Mouse (Mus musculus): ENCODE measurements around the gene Noxa1.

Noxa1 gene

DNA sequence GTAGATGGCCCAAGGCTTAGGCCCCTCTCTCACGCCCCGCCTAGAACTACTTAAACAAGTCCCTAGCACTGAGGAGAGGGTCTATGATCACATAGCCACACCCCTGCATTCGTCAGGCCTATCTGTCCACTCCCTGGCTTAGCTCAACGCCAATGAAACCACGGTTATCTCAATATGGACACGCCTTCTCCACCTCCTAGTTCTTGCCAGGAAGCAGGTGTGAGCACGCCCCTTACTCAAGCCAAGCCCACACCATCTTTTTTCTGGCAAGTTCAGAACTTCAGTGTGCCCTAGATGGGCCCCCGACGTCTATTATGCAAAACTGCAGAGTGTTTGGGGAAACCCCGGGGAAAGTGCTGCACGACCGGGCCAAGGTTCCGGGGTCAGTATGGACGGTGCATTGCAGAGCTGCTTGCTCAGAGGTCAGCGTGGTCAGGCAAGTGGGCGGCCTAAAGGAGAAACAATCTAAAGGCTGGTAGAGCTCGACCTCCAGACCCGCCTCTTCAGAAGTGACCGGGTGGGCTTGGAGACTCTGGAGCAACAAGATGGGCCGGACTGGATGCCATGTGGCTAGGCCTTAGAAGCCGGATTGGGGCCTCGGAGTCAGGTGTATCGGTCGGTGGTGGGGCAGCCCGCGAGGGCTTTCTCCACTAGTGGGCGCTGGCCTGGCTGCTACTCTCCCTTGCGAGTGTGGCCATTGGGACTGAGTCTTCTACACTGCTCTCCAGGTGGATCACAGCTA lies at the start of gene Noxa1:
Noxa1 (minus strand) TSS at position 41 of the 742 bp plus-strand sequence.
- no peak for DNase-seq (ENCODE audit: low spot score)

GRCm38 (mm10) chr2:25141921-25142320 lies 47.0 kb upstream of the Noxa1 start:
- no peak for DNase-seq (ENCODE audit: low spot score)

GRCm38 (mm10) chr2:25141185-25141584 lies 46.2 kb upstream of the Noxa1 start:
- no peak for DNase-seq (ENCODE audit: low spot score)

DNA sequence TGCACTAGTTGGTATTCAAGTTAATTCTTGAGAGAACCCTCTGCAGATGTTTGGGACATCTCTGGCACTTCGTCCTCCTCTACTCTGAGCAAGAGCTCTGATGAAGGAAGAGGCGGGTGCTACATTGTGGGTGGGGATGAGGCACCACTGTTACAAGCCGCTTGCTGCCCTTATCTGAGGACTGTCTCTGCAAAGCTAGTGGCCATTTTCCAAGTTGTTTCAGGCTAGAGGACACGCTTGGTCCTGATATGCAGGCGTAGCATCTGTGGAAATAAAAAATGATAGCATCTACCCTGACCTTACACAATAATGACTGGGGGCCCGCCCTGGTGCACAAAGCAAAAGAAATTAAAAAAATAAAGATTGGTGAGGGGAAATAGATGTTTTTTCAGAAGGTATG lies 42.9 kb upstream of the Noxa1 start:
- no peak for DNase-seq (ENCODE audit: low spot score)

DNA sequence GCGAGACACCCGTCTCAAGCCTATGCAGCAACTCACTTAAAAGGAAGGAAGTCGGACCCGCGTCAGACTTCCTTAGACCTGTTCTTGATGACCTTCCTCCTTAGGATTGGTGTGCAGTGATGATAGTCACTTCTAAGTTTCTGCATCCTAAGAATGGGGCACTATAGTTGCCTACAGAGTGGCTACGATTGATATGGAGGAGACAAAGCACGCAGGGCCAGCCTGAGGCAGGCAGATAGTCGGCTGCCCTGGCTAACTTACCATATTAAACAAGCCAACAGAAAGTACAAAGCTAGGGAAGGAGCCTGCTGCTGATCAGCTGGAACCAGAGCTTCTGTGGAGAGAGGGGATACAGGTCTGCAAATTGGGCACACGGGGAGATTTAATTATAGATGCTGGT lies 36.7 kb upstream of the Noxa1 start:
- DNase-seq (ENCODE audit: low spot score) = no peak

DNA sequence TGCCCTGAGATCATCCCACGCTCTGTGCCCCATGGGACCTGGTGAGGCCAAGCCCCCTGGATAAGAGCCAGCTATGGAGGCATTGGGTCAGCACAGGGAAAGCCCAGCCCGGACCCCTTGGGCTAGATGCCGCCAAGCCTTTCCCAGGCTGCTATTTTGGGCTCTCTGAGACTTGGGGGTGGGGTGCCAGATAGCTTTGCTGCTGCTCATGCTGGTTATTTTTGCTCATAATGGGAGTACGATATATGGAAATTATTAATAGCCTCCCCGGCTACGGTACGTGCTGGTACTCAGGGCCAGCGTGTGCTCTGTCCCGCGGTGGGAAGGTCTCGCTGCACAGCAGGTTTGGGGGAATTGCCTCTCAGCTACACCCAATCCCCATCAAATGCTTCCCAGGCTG lies 33.1 kb upstream of the Noxa1 start:
- no peak for DNase-seq (ENCODE audit: low spot score)

DNA sequence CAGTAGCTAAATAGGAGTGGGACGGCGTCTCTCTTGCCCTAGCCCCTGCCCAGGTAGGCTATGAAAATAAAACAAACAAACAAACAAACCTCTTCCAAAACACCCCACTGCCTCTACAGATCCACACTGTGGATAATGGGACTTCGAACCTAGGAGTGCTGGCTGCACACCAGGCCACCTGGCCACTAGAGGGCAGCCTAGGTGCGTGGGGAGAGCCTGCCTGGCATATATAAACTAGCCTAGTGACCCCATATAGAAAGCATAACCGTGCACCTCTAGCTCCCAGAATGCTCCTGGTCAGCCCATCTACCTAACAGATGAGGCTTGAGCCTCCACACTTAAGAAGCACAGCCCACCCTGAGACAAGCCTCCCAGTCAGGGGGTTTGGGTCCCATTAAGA lies 32.3 kb upstream of the Noxa1 start:
- DNase-seq (ENCODE audit: low spot score) = peak; percentile 61

DNA sequence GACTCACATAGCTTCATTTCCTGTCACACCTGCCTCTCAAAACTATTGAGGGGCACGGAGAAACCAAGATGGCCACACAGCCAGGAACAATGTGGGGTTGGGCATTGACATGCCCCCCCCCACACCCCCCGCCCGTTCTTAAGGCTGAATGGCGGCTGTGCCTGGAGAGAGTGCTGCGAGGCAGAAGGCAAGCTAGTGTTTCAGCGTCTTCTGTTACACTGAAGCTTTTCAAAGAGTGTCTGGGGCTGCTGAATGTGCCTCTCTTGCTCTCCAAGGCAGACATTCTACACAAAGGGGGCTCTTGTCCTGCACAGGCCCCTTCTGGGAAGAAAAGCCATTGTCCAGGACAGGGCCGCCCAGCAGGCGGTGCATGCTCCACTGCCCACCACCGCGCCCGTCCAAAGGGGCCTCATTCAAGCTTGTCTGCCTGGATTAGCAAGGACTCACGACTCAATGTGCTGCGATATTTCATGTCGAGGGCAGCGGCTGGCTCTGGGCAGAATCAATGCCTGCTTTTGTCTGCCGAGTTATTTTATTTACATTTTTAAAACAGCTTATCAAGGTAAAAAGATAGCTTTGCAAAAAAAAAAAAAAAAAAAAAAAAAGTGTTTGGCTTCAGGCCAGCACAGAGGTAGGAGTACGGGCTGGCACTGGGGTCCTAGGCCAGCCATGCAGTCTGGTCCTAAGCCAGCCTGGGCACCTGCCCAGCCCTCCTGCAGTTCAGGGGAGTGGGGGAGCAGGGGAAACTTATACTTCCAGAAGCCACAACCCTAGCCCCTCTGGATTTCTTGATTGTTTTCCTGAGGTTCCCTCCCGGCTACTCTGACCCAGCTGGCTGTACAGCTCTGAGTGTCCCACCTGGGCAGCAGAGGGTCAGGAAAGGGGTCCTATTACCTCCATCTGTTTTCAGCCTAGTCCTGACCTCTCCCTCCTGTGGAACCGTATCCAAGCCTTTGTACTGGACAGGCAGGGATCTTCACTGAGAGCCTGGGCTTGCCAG lies 31.4 kb upstream of the Noxa1 start:
- DNase-seq (ENCODE audit: low spot score) = no peak

DNA sequence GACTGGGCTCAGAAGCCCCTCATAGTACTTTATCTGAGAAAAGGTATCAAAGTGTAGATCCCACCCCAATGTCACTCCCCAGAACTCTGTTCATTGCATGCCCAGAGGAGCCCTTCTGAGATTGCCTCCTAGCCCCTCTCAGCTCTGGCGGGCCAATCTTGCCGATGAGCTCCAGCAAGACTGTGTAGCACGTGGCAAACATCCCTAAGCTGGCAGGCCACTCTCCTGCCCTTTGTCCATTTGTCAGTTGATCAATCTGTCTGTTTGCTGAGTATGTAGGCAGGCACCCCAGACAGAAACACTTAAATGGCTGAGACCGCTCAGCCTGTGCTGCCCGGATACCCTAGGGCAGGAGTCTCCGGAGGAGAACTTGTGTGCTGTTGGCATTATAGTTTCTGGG lies 30.2 kb upstream of the Noxa1 start:
- no peak for DNase-seq (ENCODE audit: low spot score)

- no peak for DNase-seq (ENCODE audit: low spot score)
Measured at GRCm38 (mm10) chr2:25124411-25124810, 29.5 kb upstream of the Noxa1 start.

GRCm38 (mm10) chr2:25123527-25123926 lies 28.6 kb upstream of the Noxa1 start:
- no peak for DNase-seq (ENCODE audit: low spot score)

DNA sequence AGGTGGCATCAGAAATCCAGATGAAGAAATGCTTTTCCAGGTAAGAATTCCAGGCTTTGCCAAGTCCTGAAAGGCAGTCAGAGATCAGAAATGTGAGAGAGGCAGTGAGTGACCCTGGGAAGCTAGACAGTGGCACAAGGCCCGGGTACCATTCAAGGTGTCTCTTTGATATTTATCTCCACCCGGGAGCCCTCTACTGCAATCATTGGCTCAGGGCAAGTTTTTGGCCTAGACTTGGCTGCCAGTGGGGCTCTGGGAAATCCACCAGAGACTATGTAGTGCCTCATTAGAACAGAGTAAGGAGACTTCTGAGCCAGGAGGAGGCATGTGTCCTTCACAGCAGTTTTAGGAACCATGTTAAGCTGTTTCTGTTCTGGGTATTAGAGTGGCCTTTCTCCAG lies 27.7 kb upstream of the Noxa1 start:
- DNase-seq (ENCODE audit: low spot score) = no peak

- no peak for DNase-seq (ENCODE audit: low spot score)
Measured at GRCm38 (mm10) chr2:25120963-25121362, 26.0 kb upstream of the Noxa1 start.

DNA sequence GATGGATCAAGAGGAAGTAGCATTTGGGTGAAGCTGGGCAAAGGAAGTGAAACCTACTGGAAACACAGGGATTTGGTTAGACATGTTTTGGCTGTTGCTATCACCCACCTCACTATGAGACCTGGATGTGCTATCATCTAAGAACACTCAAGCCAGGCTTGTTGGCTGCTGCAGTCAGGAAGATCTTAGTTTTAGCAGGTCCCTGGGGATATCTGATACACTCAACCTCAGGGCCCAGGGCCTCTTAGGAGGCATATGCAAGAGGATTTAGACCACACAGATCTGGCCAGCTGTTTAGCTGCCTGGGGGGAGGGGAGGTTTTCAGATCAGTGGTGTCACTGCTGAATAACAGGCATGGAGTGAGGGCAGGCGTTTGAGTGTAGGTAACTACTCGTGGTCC lies 20.5 kb upstream of the Noxa1 start:
- DNase-seq (ENCODE audit: low spot score) = no peak

GRCm38 (mm10) chr2:25114308-25114707 lies 19.4 kb upstream of the Noxa1 start:
- DNase-seq (ENCODE audit: low spot score) = no peak

DNA sequence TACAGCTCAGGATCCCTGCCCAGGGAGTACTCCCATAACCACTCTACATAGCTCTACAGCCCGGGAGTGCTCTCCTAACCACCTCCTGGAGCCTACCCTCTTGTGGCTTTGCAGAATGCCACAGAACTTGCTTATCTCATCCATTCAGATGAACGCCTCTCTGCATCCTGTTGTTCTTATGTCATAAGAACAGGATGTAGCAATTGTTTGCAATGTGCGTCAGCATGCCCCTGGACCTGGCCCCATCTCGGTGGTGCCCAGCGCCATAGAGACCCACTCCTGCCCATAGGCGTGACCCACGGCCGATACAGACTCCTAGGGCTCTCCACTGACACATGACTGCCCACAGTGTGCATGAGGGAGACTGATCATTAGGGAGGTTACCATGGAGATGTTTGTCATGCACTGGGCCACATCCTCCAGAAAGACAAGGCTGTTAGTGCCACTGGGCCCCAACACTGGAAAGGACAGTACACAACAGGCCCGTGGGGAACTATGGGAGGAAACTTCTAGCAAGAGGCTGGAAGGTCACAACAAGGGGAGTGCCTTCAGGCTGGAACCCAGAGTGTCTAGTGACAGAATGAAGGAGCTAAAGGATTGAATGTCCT lies 16.3 kb upstream of the Noxa1 start:
- DNase-seq (ENCODE audit: low spot score) = no peak

- DNase-seq (ENCODE audit: low spot score) = no peak
Measured at GRCm38 (mm10) chr2:25110505-25111183, 15.7 kb upstream of the Noxa1 start.

DNA sequence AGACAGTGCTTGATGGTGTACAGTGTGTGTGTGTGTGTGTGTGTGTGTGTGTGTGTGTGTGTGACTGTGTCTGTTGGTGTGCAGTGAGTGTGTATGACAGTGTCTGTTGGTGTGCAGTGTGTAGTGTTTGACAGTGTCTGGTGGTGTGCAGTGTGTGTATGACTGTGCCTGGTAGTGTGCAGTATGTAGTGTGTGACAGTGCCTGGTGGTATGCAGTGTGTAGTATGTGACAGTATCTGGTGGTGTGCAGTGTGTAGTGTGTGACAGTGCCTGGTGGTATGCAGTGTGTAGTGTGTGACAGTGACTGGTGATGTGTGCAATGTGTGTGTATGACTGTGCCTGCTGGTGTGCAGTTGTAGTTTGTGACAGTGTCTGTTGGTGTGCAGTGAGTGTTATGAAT lies 14.5 kb upstream of the Noxa1 start:
- DNase-seq (ENCODE audit: low spot score) = no peak

GRCm38 (mm10) chr2:25106045-25106444 lies 11.1 kb upstream of the Noxa1 start:
- DNase-seq (ENCODE audit: low spot score) = no peak

- no peak for DNase-seq (ENCODE audit: low spot score)
Measured at GRCm38 (mm10) chr2:25104122-25104521, 9.2 kb upstream of the Noxa1 start.

- DNase-seq (ENCODE audit: low spot score) = no peak
Measured at GRCm38 (mm10) chr2:25099703-25100102, 4.8 kb upstream of the Noxa1 start.

- no peak for DNase-seq (ENCODE audit: low spot score)
Measured at GRCm38 (mm10) chr2:25098956-25099355, 4.0 kb upstream of the Noxa1 start.

Data from spleen, adult 12 weeks (tissue).